Mouse (Mus musculus) induced T-regulatory cell, adult 2 months (primary cell): ENCODE measurements around the gene 5730522E02Rik.

ENCODE experiments used
- DNase-seq: peaks from one replicate; pipeline ENCODE4 v3.0.0-alpha.2; 2012; ENCODE audit warnings: low read depth

Gene 5730522E02Rik

DNA sequence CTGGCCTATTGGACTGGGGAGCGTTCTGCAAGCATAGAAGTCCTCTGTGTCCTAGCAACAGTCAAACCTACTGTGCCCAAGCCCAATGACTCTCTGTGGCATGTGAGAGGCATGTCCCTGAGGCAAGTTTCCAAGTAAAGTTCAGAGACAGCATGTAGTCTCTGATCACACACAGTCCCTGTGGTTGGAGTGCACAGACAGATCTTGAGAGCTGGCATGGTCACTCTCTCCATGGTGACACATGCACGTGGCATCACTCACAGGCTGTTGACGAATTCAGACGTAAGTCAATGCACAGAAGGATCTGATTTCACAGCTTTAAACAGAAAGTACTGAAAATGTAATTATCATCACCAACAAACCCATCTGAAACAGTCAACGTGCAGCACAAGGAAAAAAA, 210.8 kb downstream of the 5730522E02Rik start:
- DNase-seq, result no peak

DNA sequence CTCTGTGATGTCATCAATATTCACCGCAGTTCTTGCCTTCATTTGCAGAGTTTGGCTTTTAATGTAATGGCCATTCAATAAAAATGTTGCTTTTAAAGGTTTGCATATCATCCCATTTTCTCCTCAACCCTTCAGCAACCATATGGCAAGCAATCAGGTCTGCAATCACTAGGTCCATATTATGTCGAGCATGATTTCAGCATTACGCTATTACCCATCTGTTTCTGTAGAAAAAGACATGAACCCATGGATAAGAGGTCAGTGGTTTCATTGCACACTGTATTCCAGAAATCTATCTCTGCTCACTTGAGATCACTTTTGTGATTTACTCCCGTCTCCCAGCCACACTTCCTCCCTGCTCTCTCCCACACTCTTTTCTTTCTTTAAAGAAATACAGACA, 213.1 kb downstream of the 5730522E02Rik start:
- no peak for DNase-seq

- no peak for DNase-seq
Observed at GRCm38 (mm10) chr11:25994128-25994527, 216.4 kb downstream of the 5730522E02Rik start.

DNA sequence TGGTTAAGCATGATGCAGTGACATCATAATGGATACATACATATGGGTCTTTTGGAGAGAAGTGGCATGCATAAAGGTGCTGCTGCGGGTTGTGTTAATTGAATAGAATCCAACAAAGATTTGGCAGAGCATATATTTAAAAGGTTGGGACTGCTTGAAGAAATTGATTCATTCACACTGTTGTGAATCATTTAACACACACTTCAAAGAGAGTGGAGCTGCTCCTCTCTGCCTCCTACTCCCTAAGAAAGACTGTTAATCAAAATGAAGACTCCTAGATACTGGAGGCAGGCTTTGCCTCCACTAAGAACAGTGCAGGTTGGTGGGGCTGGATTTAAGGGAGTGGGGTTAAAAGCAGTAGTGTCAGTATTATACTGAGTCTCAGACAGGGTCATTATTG, 218.3 kb downstream of the 5730522E02Rik start:
- no peak for DNase-seq

GRCm38 (mm10) chr11:25978736-25979276, 231.8 kb downstream of the 5730522E02Rik start:
- no peak for DNase-seq

GRCm38 (mm10) chr11:25941504-25941903, 269.1 kb downstream of the 5730522E02Rik start:
- DNase-seq, result no peak

DNA sequence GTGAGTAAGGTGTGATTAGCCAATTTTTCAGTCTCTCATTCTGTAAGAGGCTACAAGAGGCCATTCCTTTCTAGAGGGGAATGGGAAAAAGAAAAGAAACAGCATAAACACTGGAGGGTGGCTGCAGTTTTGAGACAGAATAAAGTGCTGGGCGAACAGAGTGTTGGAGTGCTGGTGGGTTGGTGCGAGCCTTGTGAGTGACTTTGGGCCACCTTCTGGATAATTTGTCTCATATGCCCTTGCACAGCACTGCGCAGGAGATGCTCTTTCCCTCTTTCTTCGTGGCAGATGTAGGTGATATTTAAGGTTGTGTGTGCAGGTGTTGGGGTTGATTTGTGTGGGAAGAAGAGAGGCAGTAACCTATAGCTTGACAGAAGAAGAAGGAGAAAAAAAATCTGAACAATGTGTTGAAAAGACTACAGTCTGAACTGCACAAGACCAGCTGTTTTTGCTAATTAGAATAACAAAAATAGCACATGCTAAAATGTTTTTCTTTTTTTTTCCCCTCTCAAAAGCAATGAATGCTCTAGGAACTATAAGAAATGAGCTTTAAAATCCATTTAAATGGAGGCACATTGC, 269.8 kb downstream of the 5730522E02Rik start:
- DNase-seq, result no peak

DNA sequence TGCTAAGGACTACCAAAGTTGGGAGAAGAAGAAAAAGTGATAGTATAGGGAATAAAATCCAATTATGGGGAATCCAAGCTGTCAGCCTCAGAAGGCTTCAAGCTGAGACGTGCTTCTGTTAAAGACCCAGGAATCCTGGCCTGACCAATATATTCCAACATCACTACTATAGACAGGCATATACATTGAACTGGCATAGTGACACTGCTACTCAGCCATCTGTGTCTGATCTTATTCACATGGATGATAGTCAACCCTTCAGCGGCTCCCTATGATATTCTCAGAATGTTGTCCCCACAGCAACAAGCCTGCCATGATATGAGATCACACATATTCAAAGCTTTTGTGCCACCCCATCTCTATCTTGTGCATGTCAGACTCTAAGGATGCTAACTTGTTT, 284.3 kb downstream of the 5730522E02Rik start:
- DNase-seq, result no peak

DNA sequence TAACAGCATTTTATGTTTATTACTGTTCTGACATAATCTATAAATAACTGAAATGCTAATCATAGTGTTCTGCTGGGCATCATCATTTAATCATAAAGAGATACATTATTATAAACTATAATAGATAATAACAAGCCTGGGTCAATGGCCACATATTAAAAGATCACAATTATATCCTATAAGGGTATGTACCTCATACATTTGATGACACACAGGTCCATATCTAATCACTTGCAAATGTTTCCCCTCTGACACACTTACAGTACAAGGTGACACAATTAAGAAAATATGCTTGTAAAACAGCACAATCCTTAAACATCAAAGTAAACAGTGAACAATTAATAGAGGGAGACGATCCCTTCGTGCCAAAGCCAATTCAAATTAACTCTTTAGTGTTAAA, 308.2 kb downstream of the 5730522E02Rik start:
- DNase-seq, result no peak

- DNase-seq, result no peak
Observed at GRCm38 (mm10) chr11:25901666-25902065, 308.9 kb downstream of the 5730522E02Rik start.

DNA sequence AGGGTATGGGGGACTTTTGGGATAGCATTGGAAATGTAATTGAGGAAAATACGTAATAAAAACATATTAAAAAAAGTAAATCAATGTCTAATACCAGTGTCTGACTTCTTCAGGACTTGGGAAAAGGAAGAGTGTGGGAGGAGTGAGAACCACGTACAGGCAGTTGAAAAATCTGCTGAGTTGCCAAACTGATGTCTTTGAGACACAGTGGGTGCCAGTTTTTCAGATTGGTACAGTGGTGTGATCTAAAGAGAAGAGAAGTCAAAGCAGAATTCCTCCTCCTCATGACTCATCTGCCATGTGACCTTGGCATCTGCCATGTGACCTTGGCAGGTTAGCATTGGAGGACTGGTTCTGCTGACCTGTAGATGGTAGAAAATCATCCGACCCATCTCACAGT, 316.7 kb downstream of the 5730522E02Rik start:
- no peak for DNase-seq

DNA sequence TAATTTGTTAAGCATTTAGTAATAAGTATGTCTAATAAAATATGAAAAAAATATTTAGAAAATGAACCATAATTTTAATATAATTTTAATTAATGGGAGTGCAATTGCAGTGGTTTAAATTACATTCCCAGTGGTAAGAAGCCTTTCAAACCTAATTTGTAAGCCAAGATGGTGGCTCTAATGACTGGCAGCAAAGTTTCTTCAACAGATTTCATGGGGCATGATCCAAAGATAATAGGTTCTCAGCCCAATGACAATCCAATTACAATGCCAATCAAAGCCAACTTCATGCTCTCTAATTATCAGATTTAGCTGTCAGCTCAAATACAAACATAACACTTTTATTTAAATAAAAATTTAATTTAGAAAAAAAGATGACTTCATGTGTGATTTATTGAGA, 337.6 kb downstream of the 5730522E02Rik start:
- no peak for DNase-seq

DNA sequence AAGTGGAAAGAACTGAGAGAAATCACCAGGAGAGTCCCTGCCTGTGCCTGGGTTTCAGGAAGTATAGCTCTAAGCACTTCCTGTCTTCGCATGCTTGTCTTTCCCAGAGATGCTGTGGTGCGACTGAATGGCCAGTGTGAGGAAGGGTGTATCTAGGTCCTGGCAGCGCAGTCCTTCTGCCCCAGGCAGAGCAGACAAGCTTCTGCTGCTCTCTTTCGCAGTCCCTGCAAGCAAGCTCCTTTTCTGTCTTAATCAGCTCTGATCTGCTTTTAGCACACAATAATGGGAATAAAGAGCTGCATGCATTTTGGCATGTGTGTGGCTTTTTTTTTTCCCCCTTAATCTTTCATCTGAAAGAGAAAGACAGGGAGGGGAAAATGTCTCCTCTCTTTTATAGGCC, 338.2 kb downstream of the 5730522E02Rik start:
- DNase-seq, result no peak

DNA sequence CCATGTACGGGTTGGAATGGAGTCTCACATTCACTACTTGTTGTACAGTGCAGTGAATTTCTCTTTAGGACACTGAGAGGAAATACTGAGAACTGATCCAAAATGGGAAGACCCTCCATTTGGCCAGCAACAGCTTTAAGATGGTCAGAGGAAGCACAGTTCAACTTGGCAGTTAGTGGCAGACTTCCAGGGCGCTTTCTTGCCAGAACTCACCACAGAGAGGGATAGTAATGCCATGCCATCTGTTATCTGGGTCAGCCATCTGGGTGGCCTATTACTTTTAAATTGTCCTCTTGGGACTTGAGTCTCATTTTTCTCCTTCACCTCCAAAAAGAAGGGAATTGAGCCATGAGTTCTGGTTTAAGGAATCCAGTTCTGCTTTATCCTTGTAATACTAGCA, 344.3 kb downstream of the 5730522E02Rik start:
- DNase-seq, result no peak

DNA sequence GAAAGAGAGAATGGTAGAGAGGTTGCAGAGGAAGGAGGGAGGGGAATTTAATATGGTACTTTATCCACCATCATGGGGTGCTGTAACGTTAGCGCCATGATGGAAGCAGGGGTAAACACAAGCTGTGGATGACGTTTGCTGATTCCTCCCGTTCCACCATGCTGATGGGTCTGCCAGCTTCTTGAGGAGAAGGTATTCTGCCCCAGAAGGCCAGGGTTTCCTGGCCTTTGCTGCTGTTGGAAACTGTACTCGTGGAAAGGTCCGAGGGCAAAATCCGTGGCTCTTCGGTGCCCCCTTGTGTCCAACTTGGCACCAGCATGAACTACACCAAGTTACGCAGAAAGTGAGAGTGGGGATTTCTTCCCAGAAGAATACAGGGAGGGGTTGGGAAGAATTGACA, 347.9 kb downstream of the 5730522E02Rik start:
- DNase-seq, result peak; percentile 9

DNA sequence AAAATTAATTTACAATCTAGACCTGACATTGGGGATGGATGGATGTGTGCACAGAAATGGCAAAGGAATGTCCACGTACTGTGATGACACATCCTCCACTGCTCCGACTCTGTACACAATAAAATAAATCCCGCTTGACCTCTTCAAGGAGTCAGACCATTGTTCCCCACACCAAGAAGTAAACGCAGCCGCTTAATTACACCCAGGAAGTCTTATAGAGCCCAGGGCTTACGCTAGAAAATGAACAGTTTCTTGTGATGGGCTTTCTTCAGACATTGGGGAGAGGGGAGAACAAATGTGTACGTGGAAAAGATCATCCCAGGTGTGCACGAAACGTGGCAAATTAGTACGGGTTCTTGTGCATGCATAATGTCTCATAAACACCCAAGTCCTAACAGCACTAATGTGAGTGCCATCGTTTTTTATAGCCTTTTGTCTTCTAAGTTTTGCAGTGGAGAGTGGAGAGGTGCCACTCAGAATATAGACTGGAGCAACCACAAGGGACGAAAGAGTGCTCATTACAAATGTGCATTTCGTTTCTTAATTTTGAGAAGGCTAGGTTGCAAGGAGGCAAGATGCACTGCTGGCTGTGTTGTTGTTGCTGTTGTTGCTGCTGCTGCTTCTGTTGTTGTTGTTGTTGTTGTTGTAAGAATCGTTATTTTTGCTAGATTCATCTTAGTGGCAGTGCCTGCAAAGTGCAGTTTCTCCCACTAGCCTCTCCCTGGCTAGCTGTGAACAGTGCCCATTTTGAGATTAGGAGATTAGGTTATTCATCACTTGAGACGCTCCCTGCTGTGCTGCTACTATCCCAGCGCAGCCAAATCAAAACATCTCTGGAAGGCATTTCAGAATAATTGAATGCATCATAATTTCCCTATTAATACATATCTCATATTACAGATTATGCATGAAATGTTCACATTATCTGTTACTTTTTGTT, 353.7 kb downstream of the 5730522E02Rik start:
- no peak for DNase-seq

- DNase-seq, result no peak
Observed at GRCm38 (mm10) chr11:25855794-25856193, 354.8 kb downstream of the 5730522E02Rik start.

- no peak for DNase-seq
Observed at GRCm38 (mm10) chr11:25854216-25854615, 356.3 kb downstream of the 5730522E02Rik start.

DNA sequence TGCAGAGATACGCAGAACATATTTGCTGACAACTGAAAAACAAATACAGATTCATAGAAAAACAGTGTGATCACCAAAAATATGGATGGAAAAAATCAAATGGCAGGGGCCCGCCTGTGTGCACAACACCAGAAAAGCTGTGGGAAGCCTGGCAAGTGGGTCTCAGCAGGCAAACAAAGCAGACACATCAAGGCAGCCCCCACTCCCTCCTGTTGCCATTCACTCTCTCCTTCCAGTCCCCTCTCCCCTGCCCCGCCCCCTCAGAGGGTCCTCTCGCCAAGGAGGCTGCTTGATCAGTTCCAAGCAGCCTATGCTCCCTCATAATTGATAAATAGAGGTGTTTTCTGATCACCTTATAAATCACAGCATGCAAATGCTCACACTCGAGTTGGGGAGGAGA, 357.5 kb downstream of the 5730522E02Rik start:
- no peak for DNase-seq

DNA sequence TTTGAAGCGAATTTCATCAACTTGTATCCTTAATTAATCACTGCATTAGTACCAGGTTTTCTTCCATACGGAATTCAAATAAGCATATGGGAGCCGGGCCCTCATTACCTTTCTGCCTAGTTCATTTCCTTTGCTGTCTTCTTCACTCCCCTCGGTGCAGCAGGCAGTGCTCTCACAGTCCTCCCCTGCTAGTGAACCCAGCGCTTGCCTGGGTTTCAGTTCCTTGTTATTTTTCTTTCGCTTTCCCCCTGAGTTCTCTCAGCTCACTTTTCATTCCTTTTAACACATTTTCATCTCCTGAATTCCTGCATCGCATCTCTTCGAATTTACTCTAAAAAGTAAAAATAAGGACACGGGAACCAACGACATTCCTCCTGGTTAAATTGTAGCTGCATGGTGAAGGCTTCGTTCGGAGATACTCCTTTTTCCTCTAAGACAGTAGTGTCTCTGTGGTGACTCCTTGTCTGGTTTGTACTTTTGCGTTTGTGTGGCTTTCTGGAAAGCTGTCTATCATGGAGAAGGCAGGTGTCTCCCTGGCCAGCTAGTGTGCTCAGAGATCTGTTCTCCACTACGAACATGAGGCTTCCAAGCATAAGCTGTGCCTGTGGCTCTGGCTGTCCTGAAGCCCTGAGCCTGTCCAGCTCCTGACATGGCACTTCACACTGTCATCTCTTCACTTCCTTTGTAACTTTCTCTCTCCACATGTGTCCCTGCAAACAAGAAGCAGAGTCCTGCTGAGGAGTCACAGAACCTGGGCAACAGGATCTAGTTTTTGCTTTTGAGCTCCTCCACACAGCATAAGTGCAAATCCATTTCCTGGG, 361.5 kb downstream of the 5730522E02Rik start:
- no peak for DNase-seq

DNA sequence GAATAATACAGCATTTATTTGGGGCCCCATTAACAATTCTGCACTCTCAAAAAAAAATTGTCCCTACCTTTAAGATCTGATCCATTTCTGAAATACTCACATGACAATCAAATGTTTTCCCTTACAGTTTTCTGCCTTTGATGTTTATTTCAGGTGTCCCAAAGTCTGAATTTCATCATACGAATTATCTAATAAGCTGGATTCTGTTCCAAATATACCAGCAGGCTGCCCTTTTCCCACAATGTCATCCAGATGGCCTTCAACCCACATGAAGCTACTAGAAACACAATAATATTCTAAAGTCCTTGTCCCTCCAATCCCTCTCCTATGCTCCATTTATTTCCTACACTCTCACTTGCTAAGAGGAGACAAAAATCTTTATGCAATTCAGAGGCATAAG, 372.1 kb downstream of the 5730522E02Rik start:
- no peak for DNase-seq

- DNase-seq, result no peak
Observed at GRCm38 (mm10) chr11:25819789-25820188, 390.8 kb downstream of the 5730522E02Rik start.
